Mouse (Mus musculus): ENCODE data around the gene Lyar. TPM values are rescaled to one million over a fixed set of nuclear protein-coding genes. Genes with fewer than 3 reads are reported as not detected.

Lyar gene
- total RNA-seq, 2 experiments from 2014 or later: 9.9 to 11.3 TPM

GRCm38 (mm10) chr5:38259455-38260106 is 39.3 kb downstream of the Lyar start:
- Histone ChIP-seq H3K4me3 (peak overlapping the region; percentile 99), H3K27ac (peak overlapping the region; percentile 94)
- TF ChIP-seq CTCF (conservative IDR thresholded peaks at IDR 0.05): no peak
- peak in 1 of 2 experiments; percentile 25 for DNase-seq (ENCODE audit: low spot score in 2 of 2)

- peak within 1 kb of the TSS; percentile 99 for H3K4me3 ChIP-seq
- H3K27ac ChIP-seq: peak within 1 kb of the TSS; percentile 94
- no peak for TF ChIP-seq CTCF (conservative IDR thresholded peaks at IDR 0.05)
- peak; percentile 34 to 68 for DNase-seq (ENCODE audit: low spot score in 2 of 2)
Measured at GRCm38 (mm10) chr5:38260107-38260682, 39.9 kb downstream of the Lyar start, which contains the start of gene Tmem128. TSS of gene Tmem128 (plus strand) at chr5:38260185.

GRCm38 (mm10) chr5:38270942-38271341 is 50.7 kb downstream of the Lyar start:
- H3K27ac ChIP-seq: no peak overlapping the region
- TF ChIP-seq CTCF (conservative IDR thresholded peaks at IDR 0.05): no peak
- no peak overlapping the region for H3K4me3 ChIP-seq
- DNase-seq (ENCODE audit: low spot score in 2 of 2): no peak

- TF ChIP-seq CTCF (conservative IDR thresholded peaks at IDR 0.05): no peak
- H3K4me3 ChIP-seq: no peak overlapping the region
- no peak for DNase-seq (ENCODE audit: low spot score in 2 of 2)
- no peak overlapping the region for H3K27ac ChIP-seq
Measured at GRCm38 (mm10) chr5:38273831-38274230, 53.6 kb downstream of the Lyar start.

- TF ChIP-seq CTCF (conservative IDR thresholded peaks at IDR 0.05): no peak
- no peak for DNase-seq (ENCODE audit: low spot score in 2 of 2)
- Histone ChIP-seq H3K27ac (no peak within 1 kb of the TSS), H3K4me3 (no peak within 1 kb of the TSS)
Measured at GRCm38 (mm10) chr5:38275771-38276170, 55.5 kb downstream of the Lyar start, which contains the start of gene Otop1. TSS of gene Otop1 (plus strand) at chr5:38275972.

GRCm38 (mm10) chr5:38276451-38276850 is 56.2 kb downstream of the Lyar start:
- Histone ChIP-seq H3K4me3 (no peak overlapping the region), H3K27ac (no peak overlapping the region)
- TF ChIP-seq CTCF (conservative IDR thresholded peaks at IDR 0.05): no peak
- no peak for DNase-seq (ENCODE audit: low spot score in 2 of 2)

GRCm38 (mm10) chr5:38277098-38277866 is 57.0 kb downstream of the Lyar start:
- Histone ChIP-seq H3K4me3 (no peak overlapping the region), H3K27ac (no peak overlapping the region)
- DNase-seq (ENCODE audit: low spot score in 2 of 2): no peak
- no peak for TF ChIP-seq CTCF (conservative IDR thresholded peaks at IDR 0.05)

- no peak for DNase-seq (ENCODE audit: low spot score in 2 of 2)
Measured at GRCm38 (mm10) chr5:38277936-38278600, 57.8 kb downstream of the Lyar start.

GRCm38 (mm10) chr5:38280075-38280474 is 59.8 kb downstream of the Lyar start:
- no peak for DNase-seq (ENCODE audit: low spot score in 2 of 2)
- H3K27ac ChIP-seq: no peak overlapping the region
- H3K4me3 ChIP-seq: no peak overlapping the region
- TF ChIP-seq CTCF (conservative IDR thresholded peaks at IDR 0.05): no peak

More at GRCm38 (mm10) chr5:38277936-38278600, 57.8 kb downstream of the Lyar start:
- Histone ChIP-seq H3K4me3 (no peak overlapping the region), H3K27ac (no peak overlapping the region)
- TF ChIP-seq CTCF (conservative IDR thresholded peaks at IDR 0.05): no peak

Other genes starting within 250 kb of the Lyar start
- gene Stx18, start 181.7 kb upstream of the Lyar start, total RNA-seq (2021): 10 to 100 TPM; 35.8 to 36.1 TPM
- gene Nsg1, start 60.6 kb upstream of the Lyar start, total RNA-seq (2021): 100 to 1,000 TPM; 421 to 427 TPM
- gene Zbtb49, start within 50 bp of the Lyar start, total RNA-seq (2021): 10 to 100 TPM; 19.2 to 25.0 TPM
- 10 to 100 TPM; 30.1 to 32.8 TPM for gene Tmem128, start 39.7 kb downstream of the Lyar start, total RNA-seq (2021)
- under 1 TPM in 1 of 2 experiments, not detected in 1; 0.15 TPM for gene Otop1, start 55.5 kb downstream of the Lyar start, total RNA-seq (2021)
- 10 to 100 TPM; 15.1 to 18.0 TPM for gene Drd5, start 98.9 kb downstream of the Lyar start, total RNA-seq (2021)

All from layer of hippocampus, adult 2 months (tissue).